Mouse (Mus musculus): ENCODE results near the gene Tnfrsf14. TPM values are rescaled to one million over a fixed set of nuclear protein-coding genes. Genes with fewer than 3 reads are reported as not detected.

Tnfrsf14 gene
- total RNA-seq (2021), result 2.1 and 5.9 TPM in 2 replicates
- long read RNA-seq, result 0 reads

GRCm38 (mm10) chr4:154928395-154929087 lies at the start of gene Tnfrsf14:
Tnfrsf14 (minus strand) TSS chr4:154928563.
- DNase-seq, result no peak

- DNase-seq, result no peak
These were observed 45.8 kb upstream of the Tnfrsf14 start for GRCm38 (mm10) chr4:154974163-154974611.

GRCm38 (mm10) chr4:154972546-154972945 lies 44.2 kb upstream of the Tnfrsf14 start:
- no peak for DNase-seq

- DNase-seq, result peak; percentile 38
These were observed 38.8 kb upstream of the Tnfrsf14 start for GRCm38 (mm10) chr4:154967173-154967572.

- no peak for DNase-seq
These were observed 37.5 kb upstream of the Tnfrsf14 start for GRCm38 (mm10) chr4:154965856-154966255.

GRCm38 (mm10) chr4:154964581-154965235 lies 36.3 kb upstream of the Tnfrsf14 start:
- no peak for DNase-seq

- DNase-seq, result peak; percentile 89
These were observed 35.7 kb upstream of the Tnfrsf14 start, which contains the start of gene Pank4 for GRCm38 (mm10) chr4:154963901-154964580. Pank4 (plus strand) TSS chr4:154964123.

- no peak for DNase-seq
These were observed 35.0 kb upstream of the Tnfrsf14 start for GRCm38 (mm10) chr4:154963190-154963836.

GRCm38 (mm10) chr4:154962683-154963082 lies 34.3 kb upstream of the Tnfrsf14 start:
- no peak for DNase-seq

GRCm38 (mm10) chr4:154961911-154962310 lies 33.5 kb upstream of the Tnfrsf14 start:
- DNase-seq, result no peak

GRCm38 (mm10) chr4:154961226-154961738 lies 32.9 kb upstream of the Tnfrsf14 start:
- DNase-seq, result peak; percentile 46

- DNase-seq, result no peak
These were observed 32.4 kb upstream of the Tnfrsf14 start, which contains the start of gene Hes5 for GRCm38 (mm10) chr4:154960690-154961225. Hes5 (plus strand) TSS chr4:154960923.

GRCm38 (mm10) chr4:154960021-154960689 lies 31.8 kb upstream of the Tnfrsf14 start:
- DNase-seq, result no peak

GRCm38 (mm10) chr4:154958621-154959020 lies 30.3 kb upstream of the Tnfrsf14 start:
- no peak for DNase-seq

- DNase-seq, result no peak
These were observed 29.8 kb upstream of the Tnfrsf14 start for GRCm38 (mm10) chr4:154958171-154958570.

GRCm38 (mm10) chr4:154957289-154957993 lies 29.1 kb upstream of the Tnfrsf14 start:
- no peak for DNase-seq

GRCm38 (mm10) chr4:154956604-154957003 lies 28.2 kb upstream of the Tnfrsf14 start:
- no peak for DNase-seq

- DNase-seq, result no peak
These were observed 24.3 kb upstream of the Tnfrsf14 start for GRCm38 (mm10) chr4:154952461-154953241.

GRCm38 (mm10) chr4:154949589-154949982 lies 21.2 kb upstream of the Tnfrsf14 start:
- DNase-seq, result no peak

All from adrenal gland, postnatal 25 days (tissue).